Mouse (Mus musculus): ENCODE results near the gene Pcdh9.
A peak's percentile ranks its signal among the peaks of the same experiment; 100 is the strongest.

Pcdh9 gene

GRCm38 (mm10) chr14:93142076-93142475 lies 748.4 kb downstream of the Pcdh9 start:
- DNase-seq = peak; percentile 32

DNA sequence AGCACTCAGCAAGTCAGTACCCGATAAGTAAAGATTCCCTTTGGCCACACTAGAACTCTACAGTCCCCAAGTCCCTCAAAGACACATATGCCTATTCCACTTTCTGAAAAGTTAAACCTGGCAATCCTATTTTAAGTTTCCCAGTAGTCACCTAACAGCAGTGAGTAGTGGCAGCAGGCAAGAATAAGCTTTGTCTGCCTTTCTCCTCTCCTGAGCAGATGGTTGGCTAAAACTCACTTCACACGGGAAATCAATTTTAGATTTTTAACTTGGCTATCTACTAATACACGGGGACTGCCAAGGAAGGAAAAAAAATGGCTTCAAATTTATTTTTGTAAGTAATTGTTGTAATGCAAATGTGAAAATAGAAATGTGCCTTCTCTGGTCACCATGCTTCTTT lies 763.5 kb downstream of the Pcdh9 start:
- DNase-seq = peak; percentile 17

- no peak for DNase-seq
Observed at GRCm38 (mm10) chr14:93102755-93103154, 787.7 kb downstream of the Pcdh9 start.

GRCm38 (mm10) chr14:93095081-93095480 lies 795.4 kb downstream of the Pcdh9 start:
- DNase-seq = no peak

DNA sequence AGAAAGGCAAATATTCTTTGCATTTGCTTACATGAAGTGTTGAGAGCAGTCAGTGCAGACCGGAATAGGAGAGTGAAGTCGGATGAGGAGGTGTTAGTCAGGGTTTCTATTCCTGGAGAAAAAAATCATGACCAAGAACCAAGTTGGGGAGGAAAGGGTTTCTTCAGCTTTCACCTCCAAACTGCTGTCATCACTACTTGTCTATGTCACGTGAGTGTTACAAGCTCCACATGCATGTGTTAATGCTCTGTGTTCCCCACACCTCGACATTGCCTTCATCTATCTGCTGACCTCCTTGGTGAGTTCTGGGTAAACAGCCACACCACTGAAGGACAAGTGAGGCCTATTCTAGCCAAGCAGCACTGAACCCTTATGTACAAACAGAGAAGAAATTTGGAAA lies 797.7 kb downstream of the Pcdh9 start:
- DNase-seq = no peak

GRCm38 (mm10) chr14:93085646-93086045 lies 804.8 kb downstream of the Pcdh9 start:
- no peak for DNase-seq

DNA sequence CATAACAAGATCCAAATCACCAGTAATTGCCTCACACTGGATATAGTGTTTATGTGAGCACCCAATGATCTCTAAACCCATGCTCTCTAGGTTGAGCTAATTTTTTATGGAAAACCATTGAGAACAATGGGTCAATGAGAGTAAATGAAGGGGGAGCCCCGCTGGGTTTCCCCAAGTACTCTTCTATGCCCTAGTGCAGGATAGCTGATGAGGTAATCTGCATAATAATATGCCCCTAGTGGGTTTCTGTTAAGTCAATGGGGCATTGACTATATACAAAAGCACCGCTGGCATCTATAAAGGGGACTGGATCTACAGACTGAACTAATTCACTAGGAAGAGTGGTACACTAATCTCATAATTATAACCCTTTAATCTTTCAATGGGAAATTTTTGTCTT lies 807.3 kb downstream of the Pcdh9 start:
- DNase-seq = no peak

DNA sequence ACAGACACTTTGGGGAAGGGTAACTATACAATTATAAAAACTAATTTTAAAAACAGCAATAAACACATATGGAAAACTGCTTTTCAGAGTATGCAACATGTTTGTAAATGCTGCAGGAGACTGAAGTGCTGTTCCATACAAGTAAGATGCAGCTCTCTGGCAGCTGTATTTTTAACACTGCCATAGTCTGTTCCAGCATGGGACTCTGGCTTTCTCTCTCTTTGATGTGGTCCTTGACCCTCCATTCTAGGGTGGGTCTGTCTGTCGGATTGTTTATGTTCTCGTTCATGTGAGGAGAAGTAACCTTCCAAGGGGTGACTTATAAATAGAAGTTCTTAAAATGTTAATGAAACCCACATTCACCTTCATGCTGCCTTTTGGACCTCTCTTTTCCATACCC lies 809.6 kb downstream of the Pcdh9 start:
- DNase-seq = no peak

DNA sequence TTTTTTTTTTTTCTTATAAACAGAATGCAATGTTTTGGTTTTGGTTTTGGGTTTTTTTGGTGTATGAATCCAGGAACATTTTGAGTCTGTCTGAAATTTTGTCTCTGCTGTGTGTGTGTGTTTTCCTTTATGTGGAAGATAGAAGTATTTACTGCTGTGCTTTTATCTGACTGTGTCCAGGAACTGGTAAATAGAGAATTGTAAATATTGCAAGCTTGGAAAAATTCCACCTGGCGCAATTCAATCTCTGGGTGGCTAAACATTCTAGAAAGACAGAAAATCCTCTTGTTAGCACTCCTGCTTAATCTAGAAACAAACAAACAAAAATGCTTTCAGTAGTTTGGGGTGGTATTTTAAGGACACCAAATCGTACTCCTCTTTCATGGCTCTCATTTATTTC lies 814.7 kb downstream of the Pcdh9 start:
- DNase-seq = no peak

DNA sequence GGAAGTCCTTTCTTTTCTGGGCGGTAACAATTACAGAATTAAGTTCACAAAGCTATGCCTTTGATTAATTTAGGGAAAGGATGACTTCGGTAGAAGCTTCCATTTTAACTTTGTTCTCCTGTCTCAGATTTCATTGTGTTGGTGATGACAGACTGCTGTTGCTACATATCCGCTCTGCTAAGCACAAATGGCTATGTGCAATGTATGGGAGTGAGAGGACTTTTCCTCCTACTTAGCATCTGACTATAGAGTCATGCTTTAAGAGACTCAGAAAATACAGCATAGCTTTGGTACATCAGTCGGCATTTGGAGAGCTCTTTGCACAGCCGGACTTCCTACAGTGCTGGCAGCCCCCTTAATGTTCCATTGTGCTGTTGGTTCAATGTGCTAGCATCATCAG lies 818.1 kb downstream of the Pcdh9 start:
- DNase-seq = no peak

DNA sequence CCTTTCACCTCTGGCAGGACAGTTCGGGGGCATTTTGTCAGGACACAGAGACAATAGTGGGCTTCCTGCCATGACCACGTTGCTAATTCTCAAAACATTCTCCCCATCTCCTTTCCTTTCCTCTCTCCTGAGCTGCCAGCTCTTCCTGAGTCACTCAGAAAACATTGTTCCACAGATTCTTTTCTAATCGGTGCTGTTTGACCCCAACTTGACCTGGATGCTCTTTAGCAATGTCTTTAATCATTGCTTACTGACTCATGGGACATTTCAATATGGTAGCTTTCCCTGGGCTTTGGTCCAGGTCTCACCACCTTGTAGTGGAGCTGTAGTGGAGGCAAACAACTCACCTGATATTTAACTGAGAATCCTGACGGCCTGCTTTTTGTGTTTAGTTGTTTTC lies 820.3 kb downstream of the Pcdh9 start:
- no peak for DNase-seq

- DNase-seq = peak; percentile 77
Observed at GRCm38 (mm10) chr14:93067411-93068336, 822.8 kb downstream of the Pcdh9 start.

DNA sequence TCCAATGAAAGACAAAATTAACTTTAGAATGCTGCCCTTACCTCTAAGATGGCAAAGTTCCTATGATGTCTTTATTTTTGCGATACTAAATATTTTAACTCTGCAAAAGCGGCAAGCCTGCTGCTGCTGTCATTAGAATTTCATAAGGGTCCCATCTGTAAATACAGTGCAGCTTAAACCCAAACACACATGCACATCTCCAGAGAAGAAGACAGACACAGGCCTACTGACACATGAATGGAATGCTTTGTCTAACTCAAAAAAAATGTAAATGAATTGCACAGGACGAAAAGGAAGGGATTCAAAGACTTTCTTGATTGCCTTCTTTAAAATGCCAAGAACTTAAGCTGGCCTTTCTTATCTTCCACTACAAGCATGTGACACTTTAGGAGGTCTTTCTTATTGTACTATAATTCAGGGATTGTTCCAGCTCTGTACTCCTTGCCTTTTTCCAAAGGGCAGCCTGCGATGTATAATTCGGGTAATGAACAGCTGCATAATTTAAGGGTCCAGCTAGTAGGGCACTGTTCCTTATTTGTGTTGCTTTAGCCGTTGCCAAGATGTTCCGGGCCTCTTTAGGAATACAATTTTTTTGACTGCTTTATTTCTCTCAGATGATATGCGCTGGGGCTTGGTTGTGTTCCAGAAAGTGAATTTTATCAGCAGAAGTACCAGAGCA lies 823.6 kb downstream of the Pcdh9 start:
- DNase-seq = no peak

GRCm38 (mm10) chr14:93061824-93062620 lies 828.5 kb downstream of the Pcdh9 start:
- DNase-seq = no peak

DNA sequence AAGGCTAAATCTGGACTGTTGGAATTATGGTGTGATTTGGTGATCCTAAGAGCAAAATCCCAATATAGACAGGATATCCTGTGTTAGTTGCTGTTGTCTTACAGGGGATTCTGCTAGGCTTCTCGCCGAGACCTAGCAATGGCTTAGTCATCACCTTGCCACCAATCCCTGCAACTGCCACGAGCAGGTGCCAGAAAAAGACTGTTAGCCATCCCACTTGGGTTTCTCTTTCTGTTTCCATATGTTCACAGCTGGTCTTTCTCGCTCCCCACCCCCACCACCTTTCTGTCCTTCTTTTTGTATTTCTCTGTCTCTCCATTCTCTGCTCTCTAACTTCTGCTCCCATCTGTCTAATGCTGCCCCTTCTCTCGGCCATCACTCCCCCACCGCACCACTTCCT lies 831.7 kb downstream of the Pcdh9 start:
- DNase-seq = no peak

GRCm38 (mm10) chr14:93055997-93056396 lies 834.5 kb downstream of the Pcdh9 start:
- no peak for DNase-seq

- no peak for DNase-seq
Observed at GRCm38 (mm10) chr14:93040591-93040990, 849.9 kb downstream of the Pcdh9 start.

GRCm38 (mm10) chr14:93039326-93040221 lies 850.9 kb downstream of the Pcdh9 start:
- DNase-seq = peak; percentile 56

- peak; percentile 40 for DNase-seq
Observed at GRCm38 (mm10) chr14:93009147-93010064, 881.1 kb downstream of the Pcdh9 start.

Data from cerebellum, adult 9-10 months (tissue).